Mouse (Mus musculus): ENCODE results near the gene 1110065P20Rik. TPM values are rescaled to one million over a fixed set of nuclear protein-coding genes. Genes with fewer than 3 reads are reported as not detected.
A peak's percentile ranks its signal among the peaks of the same experiment; 100 is the strongest.

The 1110065P20Rik gene
- polyA plus RNA-seq, 1 experiment from 2014 or later, result 59.4 TPM

DNA sequence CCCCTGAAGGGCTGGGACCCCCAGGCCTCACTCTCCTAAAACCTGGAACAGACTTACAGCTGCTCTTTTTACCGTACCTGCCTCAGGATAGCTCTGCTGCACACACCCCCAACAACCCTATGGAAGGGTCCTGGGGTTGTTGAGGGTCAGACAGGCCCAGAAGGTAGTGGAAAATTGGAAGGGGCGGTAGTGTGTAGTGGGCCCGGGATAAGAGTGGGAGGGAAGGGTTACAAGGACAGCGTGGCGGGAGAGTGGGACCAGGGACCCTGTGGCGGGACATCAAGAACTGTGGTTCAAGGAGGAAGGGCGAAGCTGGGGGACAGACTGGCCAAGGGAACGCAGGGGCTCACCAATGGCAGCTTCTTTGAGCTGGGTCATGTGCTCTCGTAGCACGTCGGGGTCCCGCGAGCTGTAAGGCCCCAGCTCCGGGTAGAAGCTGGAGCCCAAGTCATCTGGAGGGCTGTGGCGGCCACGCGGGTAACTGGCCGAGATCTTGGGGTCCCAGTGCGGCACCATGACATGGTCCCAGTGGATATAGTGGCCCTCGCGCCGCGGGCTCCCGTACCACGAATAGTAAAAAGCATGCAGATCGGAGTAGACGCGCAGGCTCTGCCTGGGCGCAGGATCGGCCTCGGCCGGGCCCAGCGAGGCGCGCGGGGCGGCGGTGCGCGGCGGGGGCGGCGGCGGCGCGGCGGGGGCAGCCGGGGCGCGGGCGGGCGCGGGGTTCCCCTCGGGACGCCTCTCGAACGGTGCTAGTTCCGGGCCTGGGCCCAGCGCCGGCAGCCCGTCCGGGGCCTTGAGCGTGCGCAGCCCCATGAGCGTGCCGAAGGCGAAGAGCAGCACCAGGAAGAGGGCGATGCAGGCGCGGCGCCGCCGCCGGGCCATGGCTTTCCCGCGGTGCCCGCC lies 10.5 kb upstream of the 1110065P20Rik start, which contains the start of gene Maneal:
Maneal (minus strand) TSS at position 889 of the 906 bp plus-strand sequence.
- ATAC-seq, result 0 out of 2 replicates have a peak, but pooled peaks have one; percentile 20
- peak within 1 kb of the TSS; percentile 62 for H3K4me2 ChIP-seq (replicated peaks; ENCODE audit: low read depth)
- no peak within 1 kb of the TSS for H3K27ac ChIP-seq (ENCODE audit: low read depth, low read length)
- no peak for TF ChIP-seq CTCF (IDR thresholded peaks at IDR 0.05; ENCODE audit: low read depth)
- 5% methylated on average over 52 of the region's 77 CpGs for WGBS
- peaks cover 2% of the 10 kb centered on the region; the same call in 1 of the 2 replicates for H3K36me3 ChIP-seq (ENCODE audit: control insufficient read depth, insufficient read depth)
- no peak within 1 kb of the TSS for H3K9ac ChIP-seq (ENCODE audit: low read depth, low read length)
- H3K4me1 ChIP-seq (replicated peaks; ENCODE audit: control insufficient read depth, insufficient read depth, low read length), result no peaks in the 10 kb centered on the region
- peaks cover 21% of the 10 kb centered on the region for H3K27me3 ChIP-seq (replicated peaks; ENCODE audit: control insufficient read depth, insufficient read depth, low read length)
- H3K9me3 ChIP-seq (ENCODE audit: control insufficient read depth), result no peaks in the 10 kb centered on the region
- H3K4me3 ChIP-seq (ENCODE audit: low read depth, low read length), result peak within 1 kb of the TSS; percentile 31

DNA sequence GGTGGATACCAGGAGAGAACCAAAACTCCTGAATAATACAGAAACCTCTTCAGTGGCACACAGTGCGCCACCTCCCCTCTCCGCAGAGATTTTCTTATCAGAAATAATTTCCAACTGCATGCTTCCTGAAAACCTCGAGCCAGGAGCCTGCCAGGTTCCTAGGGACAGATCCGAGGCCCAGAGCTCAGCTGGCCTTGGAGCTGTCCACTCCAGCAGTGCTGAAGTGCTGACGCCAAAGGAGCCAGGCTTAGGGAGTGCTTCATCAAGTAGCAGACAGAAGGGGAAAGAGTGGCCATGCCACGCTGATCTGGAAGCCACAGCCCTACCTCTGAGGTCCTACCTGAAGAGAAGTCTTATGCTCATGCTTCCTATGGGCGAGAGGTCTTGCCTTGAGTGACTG lies 9.4 kb upstream of the 1110065P20Rik start:
- TF ChIP-seq CTCF (IDR thresholded peaks at IDR 0.05; ENCODE audit: low read depth), result no peak
- ATAC-seq, result 0 out of 2 replicates have a peak, but pooled peaks have one; percentile 29
- no peak overlapping the region for H3K4me2 ChIP-seq (replicated peaks; ENCODE audit: low read depth)
- no peak overlapping the region for H3K4me3 ChIP-seq (ENCODE audit: low read depth, low read length)
- WGBS, result 7% methylated on average over 7 of the region's 7 CpGs
- H3K9me3 ChIP-seq (ENCODE audit: control insufficient read depth), result no peaks in the 10 kb centered on the region
- peaks cover 21% of the 10 kb centered on the region for H3K27me3 ChIP-seq (replicated peaks; ENCODE audit: control insufficient read depth, insufficient read depth, low read length)
- no peak overlapping the region for H3K27ac ChIP-seq (ENCODE audit: low read depth, low read length)
- H3K9ac ChIP-seq (ENCODE audit: low read depth, low read length), result no peak overlapping the region
- H3K4me1 ChIP-seq (replicated peaks; ENCODE audit: control insufficient read depth, insufficient read depth, low read length), result no peaks in the 10 kb centered on the region
- H3K36me3 ChIP-seq (ENCODE audit: control insufficient read depth, insufficient read depth), result peaks cover 13% of the 10 kb centered on the region

DNA sequence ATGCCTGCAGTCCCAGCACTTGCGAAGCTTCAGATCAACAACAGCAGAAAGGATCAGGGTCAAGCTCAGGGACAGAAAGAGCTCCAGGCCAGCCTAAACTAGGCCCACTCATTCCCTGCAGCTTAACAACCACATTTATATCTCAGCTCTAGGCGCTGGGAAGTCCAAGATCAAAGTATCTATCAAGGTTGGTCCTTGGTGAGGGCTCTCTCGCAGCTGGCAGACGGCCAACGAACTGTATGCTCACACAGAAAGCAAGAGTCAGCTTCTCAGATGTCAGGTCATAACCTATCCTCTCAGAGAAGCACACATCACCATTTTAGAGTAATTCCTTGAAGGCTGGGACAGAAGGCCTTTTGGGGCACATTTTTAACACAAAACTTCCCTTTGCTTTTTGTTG lies 7.4 kb upstream of the 1110065P20Rik start:
- no peak for TF ChIP-seq CTCF (IDR thresholded peaks at IDR 0.05; ENCODE audit: low read depth)
- Histone ChIP-seq H3K4me3 (ENCODE audit: low read depth, low read length) (no peak overlapping the region), H3K36me3 (ENCODE audit: control insufficient read depth, insufficient read depth) (peaks cover 28% of the 10 kb centered on the region), H3K27me3 (replicated peaks; ENCODE audit: control insufficient read depth, insufficient read depth, low read length) (peaks cover 18% of the 10 kb centered on the region), H3K9me3 (ENCODE audit: control insufficient read depth) (no peaks in the 10 kb centered on the region), H3K27ac (ENCODE audit: low read depth, low read length) (no peak overlapping the region), H3K4me1 (replicated peaks; ENCODE audit: control insufficient read depth, insufficient read depth, low read length) (no peaks in the 10 kb centered on the region), H3K9ac (ENCODE audit: low read depth, low read length) (no peak overlapping the region), H3K4me2 (replicated peaks; ENCODE audit: low read depth) (no peak overlapping the region)
- no peak for ATAC-seq
- WGBS, result 51% methylated on average over 5 of the region's 5 CpGs

DNA sequence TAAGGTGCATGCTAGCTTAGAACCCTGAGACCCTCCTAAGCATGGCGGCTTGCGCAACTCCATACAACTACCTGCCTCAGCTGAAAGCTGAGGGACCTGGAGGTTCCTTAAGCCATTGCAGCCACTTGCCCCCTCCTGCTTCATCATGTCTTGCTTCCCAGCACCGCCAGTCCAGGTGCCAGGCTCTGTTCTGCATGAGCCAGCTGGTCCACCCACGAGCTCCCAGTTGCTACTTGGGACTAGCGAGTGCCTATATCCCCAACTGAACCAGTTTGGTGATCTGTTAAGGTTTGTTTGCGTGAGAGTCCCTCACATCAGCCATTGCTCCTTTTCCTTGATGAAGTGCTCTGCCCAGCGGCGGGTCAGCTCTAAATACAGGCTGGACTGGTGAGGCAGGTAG lies 5.3 kb upstream of the 1110065P20Rik start:
- WGBS, result 92% methylated on average over 8 of the region's 8 CpGs
- no peak overlapping the region for H3K27ac ChIP-seq (ENCODE audit: low read depth, low read length)
- no peaks in the 10 kb centered on the region; the same call in 1 of the 2 replicates for H3K4me1 ChIP-seq (replicated peaks; ENCODE audit: control insufficient read depth, insufficient read depth, low read length)
- no peak for TF ChIP-seq CTCF (IDR thresholded peaks at IDR 0.05; ENCODE audit: low read depth)
- H3K27me3 ChIP-seq (replicated peaks; ENCODE audit: control insufficient read depth, insufficient read depth, low read length), result peaks cover 6% of the 10 kb centered on the region
- no peak overlapping the region for H3K4me2 ChIP-seq (replicated peaks; ENCODE audit: low read depth)
- no peak for ATAC-seq
- peaks cover 29% of the 10 kb centered on the region for H3K36me3 ChIP-seq (ENCODE audit: control insufficient read depth, insufficient read depth)
- no peak overlapping the region for H3K9ac ChIP-seq (ENCODE audit: low read depth, low read length)
- no peak overlapping the region for H3K4me3 ChIP-seq (ENCODE audit: low read depth, low read length)
- no peaks in the 10 kb centered on the region for H3K9me3 ChIP-seq (ENCODE audit: control insufficient read depth)

DNA sequence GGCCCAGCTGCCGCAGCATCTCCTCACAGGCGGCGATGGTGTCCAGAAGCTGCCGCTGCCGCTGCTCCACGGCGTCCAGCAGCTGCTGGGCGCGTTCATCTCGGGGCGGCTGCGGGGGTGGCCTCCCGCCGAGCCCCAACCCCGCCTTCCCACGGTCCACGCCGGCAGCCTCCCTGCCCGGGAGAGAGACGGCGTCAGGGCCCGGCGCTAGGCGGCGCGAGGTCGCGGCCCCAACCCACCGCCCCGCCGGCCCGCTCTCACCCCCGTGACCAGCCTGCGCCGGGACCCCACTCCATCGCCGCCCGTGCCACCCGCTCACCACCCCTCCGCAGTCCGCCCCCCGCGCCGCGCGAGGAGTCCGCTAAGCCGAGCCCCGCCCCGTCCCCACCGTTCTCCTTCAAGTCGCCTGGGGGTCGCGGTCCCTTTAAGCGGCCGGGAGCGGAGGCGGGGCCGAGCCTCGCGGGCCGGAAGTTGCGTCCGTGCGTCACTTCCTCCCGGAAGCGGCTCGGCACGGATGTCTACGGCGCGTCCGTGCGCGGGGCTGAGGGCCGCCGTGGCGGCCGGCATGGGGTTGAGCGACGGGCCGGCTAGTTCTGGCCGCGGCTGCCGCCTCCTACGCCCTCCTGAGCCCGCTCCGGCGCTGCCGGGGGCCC lies 609 bp downstream of the 1110065P20Rik start, which contains the start of gene Yrdc:
Yrdc (plus strand) TSS at position 419 of the 653 bp plus-strand sequence.
- Histone ChIP-seq H3K4me3 (ENCODE audit: low read depth, low read length) (peak within 1 kb of the TSS; percentile 93), H3K4me1 (replicated peaks; ENCODE audit: control insufficient read depth, insufficient read depth, low read length) (no peaks in the 10 kb centered on the region; the same call in none of the 2 replicates), H3K9ac (ENCODE audit: low read depth, low read length) (peak within 1 kb of the TSS; percentile 94), H3K4me2 (replicated peaks; ENCODE audit: low read depth) (peak within 1 kb of the TSS; percentile 96), H3K27me3 (replicated peaks; ENCODE audit: control insufficient read depth, insufficient read depth, low read length) (no peaks in the 10 kb centered on the region), H3K27ac (ENCODE audit: low read depth, low read length) (peak within 1 kb of the TSS; percentile 96), H3K36me3 (ENCODE audit: control insufficient read depth, insufficient read depth) (peaks cover 22% of the 10 kb centered on the region), H3K9me3 (ENCODE audit: control insufficient read depth) (no peaks in the 10 kb centered on the region)
- ATAC-seq, result peak; percentile 96
- under 1% methylated on average over 62 of the region's 90 CpGs for WGBS
- peak; percentile 58 for TF ChIP-seq CTCF (IDR thresholded peaks at IDR 0.05; ENCODE audit: low read depth)
